Mouse (Mus musculus) cortical plate, adult 2 months (tissue): ENCODE measurements at regions not wholly inside any gene's neighbourhood (a gene's known extent, or its start where the extent isn't known, plus 50 kb on each side); places are given as distances from the start of the nearest gene placed in this dataset.

Experiments used
- CTCF ChIP-seq: fragments of 200-500 bp; IDR thresholded peaks from 2 replicates; pipeline ENCODE4 v1.5.1; 2011; ENCODE audit warnings: mild to moderate bottlenecking, control low read depth, low read length; ENCODE audit not compliant: insufficient read depth; ENCODE audit errors: extremely low read depth
- POLR2A ChIP-seq: fragments of 200-500 bp; IDR thresholded peaks from 2 replicates; pipeline ENCODE4 v1.6.1; 2011; ENCODE audit warnings: mild to moderate bottlenecking, low read length, control low read depth; ENCODE audit not compliant: insufficient read depth; ENCODE audit errors: extremely low read depth

DNA sequence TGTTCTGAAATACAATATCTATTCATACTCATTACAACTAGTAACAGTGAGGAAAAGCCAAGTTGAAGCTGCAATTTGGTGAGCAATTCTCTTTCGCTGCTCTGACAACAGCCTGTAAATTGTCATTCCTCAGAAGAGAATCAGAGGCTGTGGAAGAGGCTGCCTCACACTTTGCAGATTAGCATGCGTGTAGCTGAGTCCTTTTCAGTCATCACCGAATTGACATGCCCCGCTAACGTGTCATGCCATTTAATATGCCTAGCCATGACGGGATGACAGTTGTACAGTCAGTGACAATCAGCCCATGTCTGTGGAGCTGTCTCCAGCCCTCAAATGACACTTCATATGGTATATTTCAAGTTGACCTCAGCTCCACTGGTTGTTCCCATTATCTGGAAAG, 553.4 kb upstream of the Itga1 start:
- TF ChIP-seq CTCF (no peak), POLR2A (no peak)
